8 mouse cellular contexts compared by ENCODE assay signal in genomic region chr7:80215398-80215797, GRCm38 (mm10). TPM values are rescaled to one million over a fixed set of nuclear protein-coding genes. Genes with fewer than 3 reads are reported as not detected.
A peak's percentile ranks its signal among the peaks of the same experiment; 100 is the strongest.
DNase-seq lines count a peak whose midpoint lies in the region; ATAC-seq lines count a peak whose summit lies in the region.

No protein-coding gene starts in this region.

- peak; percentile 80 for DNase-seq in T-cell, adult 2 months (ENCODE audit: low spot score)
- DNase-seq in cerebellum, adult 9-10 months, result peak; percentile 80
- DNase-seq in forelimb bud, embryonic 11.5 days (ENCODE audit: low read depth, low spot score), result peak; percentile 80
- peak; percentile 81 to 88 for DNase-seq in layer of hippocampus, postnatal 10 days (ENCODE audit: low spot score in 2 of 2)
- DNase-seq in lung, postnatal 10 days, result peak; percentile 88
- DNase-seq in retina, postnatal 1 day, result peak; percentile 89
- DNase-seq in urinary bladder, postnatal 14 days (ENCODE audit: low spot score), result peak; percentile 77

- ATAC-seq in hematopoietic stem cell, adult 5-6 weeks (replicated peaks in 1 of 2; ENCODE audit: insufficient read depth in 1 of 2, low FRiP score in 2 of 2, low TSS enrichment in 1 of 2, low read depth in 1 of 2, poor library complexity in 2 of 2, severe bottlenecking in 2 of 2), result peak; percentile 87 to 88

RNA-seq across cellular contexts. Expression of gene Cib1, which starts 17.2 kb away (rescaled TPM):
- 28.0 and 29.3 TPM in 2 replicates for total RNA-seq in hematopoietic stem cell, adult 5-6 weeks (2017)
- 10 to 100 TPM; 23.4 to 24.3 TPM for total RNA-seq in layer of hippocampus, postnatal 10 days (2021)

RNA-seq across cellular contexts. Expression of gene Gdpgp1, which starts 17.3 kb away (rescaled TPM):
- 3.0 and 3.1 TPM in 2 replicates for total RNA-seq in hematopoietic stem cell, adult 5-6 weeks (2017)
- total RNA-seq in layer of hippocampus, postnatal 10 days (2021), result 1 to 10 TPM; 6.4 to 6.7 TPM

RNA-seq across cellular contexts. Expression of gene Sema4b, which starts 28.8 kb away (rescaled TPM):
- 9.2 and 11.4 TPM in 2 replicates for total RNA-seq in hematopoietic stem cell, adult 5-6 weeks (2017)
- total RNA-seq in layer of hippocampus, postnatal 10 days (2021), result 10 to 100 TPM; 30.4 to 30.7 TPM

RNA-seq across cellular contexts. Expression of gene Ttll13, which starts 30.8 kb away (rescaled TPM):
- total RNA-seq in hematopoietic stem cell, adult 5-6 weeks (2017), result 0.81 TPM in 1 of 2 replicates, not detected in the other
- 1 to 10 TPM; 1.4 to 1.5 TPM for total RNA-seq in layer of hippocampus, postnatal 10 days (2021)

RNA-seq across cellular contexts. Expression of gene Ngrn, which starts 45.6 kb away (rescaled TPM):
- total RNA-seq in hematopoietic stem cell, adult 5-6 weeks (2017), result 30.3 and 36.3 TPM in 2 replicates
- total RNA-seq in layer of hippocampus, postnatal 10 days (2021), result 10 to 100 TPM; 37.2 to 39.4 TPM

Comparison
In these comparisons a context has a peak if more than half of its experiments do, and no peak if none do; other contexts are left out.
1. Peak in every context shown above with its lines: DNase-seq and ATAC-seq.